Mouse (Mus musculus) embryonic fibroblast, embryonic 13.5 days (primary cell): ENCODE results near the gene Gpr176.

Experiments used
- CTCF ChIP-seq: IDR thresholded peaks from 2 replicates; pipeline ENCODE4 v1.5.1; 2011; ENCODE audit warnings: mild to moderate bottlenecking, control low read depth, low read length, moderate library complexity, borderline replicate concordance; ENCODE audit not compliant: insufficient read depth
- POLR2A ChIP-seq: IDR thresholded peaks from 2 replicates; pipeline ENCODE4 v1.6.1; 2011; ENCODE audit warnings: low read depth, mild to moderate bottlenecking, control low read depth, low read length, moderate library complexity

DNA sequence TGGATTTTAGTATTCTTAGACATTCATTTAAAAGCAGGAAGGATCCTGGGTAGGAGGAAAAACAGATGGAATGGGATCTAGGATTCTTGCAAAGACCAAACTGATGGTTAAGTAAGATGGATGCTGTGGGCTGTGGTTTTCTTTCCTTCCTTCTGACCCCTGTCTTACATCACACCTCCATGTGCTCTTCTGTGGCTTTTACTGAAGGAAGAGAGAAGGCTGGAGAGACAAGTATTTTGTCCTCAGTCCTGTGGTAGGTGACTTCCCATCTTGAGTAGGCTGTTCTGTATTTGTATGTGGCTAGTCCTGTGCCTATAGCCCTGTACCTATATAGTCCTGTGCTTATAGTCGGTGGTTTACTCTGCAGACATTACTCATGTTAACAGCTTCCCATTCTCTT, 2.3 kb upstream of the Gpr176 start:
- no peak for TF ChIP-seq CTCF
- TF ChIP-seq POLR2A, result no peak
